Mouse (Mus musculus) left cerebral cortex, adult 2 months (tissue): ENCODE results near the gene Tmco1. TPM values are rescaled to one million over a fixed set of nuclear protein-coding genes. Genes with fewer than 3 reads are reported as not detected.

Source experiments
- DNase-seq, 2 experiments: peaks; one replicate each; pipeline ENCODE4 v3.0.0; 2021 to 2022; ENCODE audit warnings: low spot score in 2 of 2, mixed read lengths in 1 of 2; ENCODE audit errors: extremely low spot score in 1 of 2
- H3K27ac ChIP-seq: fragments of 200-600 bp; 2 replicates; pipeline ENCODE4 v1.8.1; 2022
- H3K4me3 ChIP-seq: fragments of 200-600 bp; 2 replicates; pipeline ENCODE4 v1.8.1; 2022
- CTCF ChIP-seq: fragments of 200-600 bp; IDR thresholded peaks from 2 replicates; pipeline ENCODE4 v1.8.1; 2022; ENCODE audit warnings: antibody characterized with exemption, mild to moderate bottlenecking, moderate library complexity
- intact Hi-C: fragments of 180-260 bp; cut with DNase I; formaldehyde crosslinking; loops from one replicate; pipeline ENCODE4 v1.15.1; 2025
- total RNA-seq, 2 experiments: library from RNA; stranded (reverse); gene quantifications; 2 replicates each; pipeline ENCODE4 v1.2.3; 2021

The Tmco1 gene
- total RNA-seq, 2 experiments from 2014 or later: 43.2 to 50.3 TPM

DNA sequence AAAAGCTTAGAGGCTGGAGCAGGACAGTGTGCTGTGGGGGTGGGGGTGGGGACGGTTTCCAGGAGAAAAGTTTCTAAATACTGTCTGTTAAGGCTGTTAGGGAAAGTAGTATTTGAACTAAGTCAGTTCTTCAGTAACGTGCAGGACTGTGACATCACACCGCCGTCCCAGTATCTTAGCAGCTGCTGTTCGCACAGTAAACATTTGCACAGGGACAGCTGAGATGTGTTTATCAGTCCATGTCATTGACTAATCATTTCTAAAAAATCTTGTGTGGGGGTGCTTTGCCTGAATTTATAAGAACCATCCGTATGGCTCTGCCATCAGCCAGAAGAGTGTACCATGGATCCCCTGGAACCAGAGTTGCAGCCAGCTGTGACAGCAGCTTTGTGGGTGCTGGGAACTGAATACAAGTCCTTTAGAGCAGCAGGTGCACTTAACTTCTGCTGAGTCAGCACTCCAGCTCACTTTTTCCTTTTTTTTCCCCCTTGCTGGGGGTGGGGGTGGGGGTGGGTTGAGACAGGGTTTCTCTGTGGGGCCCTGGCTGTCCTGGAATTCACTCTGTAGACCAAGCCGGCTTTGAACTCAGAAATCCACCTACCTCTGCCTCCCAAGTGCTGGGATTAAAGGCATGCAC lies 2.6 kb upstream of the Tmco1 start:
- DNase-seq: no peak
- no peak overlapping the region for H3K4me3 ChIP-seq
- H3K27ac ChIP-seq: no peak overlapping the region
- intact Hi-C loops: no loop called here
- TF ChIP-seq CTCF: no peak

DNA sequence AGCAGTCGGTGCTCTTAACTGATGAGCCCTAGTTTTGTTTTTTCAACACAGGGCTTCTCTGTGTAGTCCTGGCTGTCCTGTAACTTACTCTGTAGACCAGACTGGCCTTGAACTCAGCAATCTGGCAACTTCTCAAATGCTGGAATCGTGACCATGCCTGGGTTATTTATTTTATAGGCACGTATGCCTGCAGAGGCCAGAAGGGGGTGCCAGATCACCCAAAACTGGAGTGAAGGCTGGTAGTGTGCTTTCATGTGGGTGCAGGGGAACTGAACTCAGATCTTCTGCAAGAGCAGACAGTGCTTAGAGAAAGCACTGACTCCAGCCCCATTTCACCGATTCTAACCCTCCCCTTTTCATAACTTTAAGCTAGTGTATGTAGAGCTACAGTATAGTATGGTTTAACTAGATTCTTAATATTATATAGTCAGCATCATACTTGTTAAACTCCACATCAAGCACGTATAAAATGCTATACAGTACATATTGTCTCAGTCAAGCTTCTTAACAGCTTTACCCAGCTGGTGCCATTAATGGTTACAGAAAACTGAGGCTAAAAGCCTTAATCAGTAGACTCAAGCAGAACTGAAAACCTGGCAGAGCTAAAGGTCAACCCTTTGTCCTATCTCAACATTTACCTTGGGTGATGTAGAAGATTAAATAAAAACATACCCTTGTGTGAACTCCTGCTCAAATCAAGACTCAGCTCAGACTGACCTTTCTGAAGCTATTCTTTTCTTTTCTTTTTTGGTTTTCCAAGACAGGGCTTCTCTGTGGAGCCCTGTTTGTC lies 1.5 kb upstream of the Tmco1 start:
- peak; percentile 60 for TF ChIP-seq CTCF
- Histone ChIP-seq H3K27ac (no peak overlapping the region), H3K4me3 (no peak overlapping the region)
- DNase-seq: peak in 1 of 2 experiments; percentile 31
- intact Hi-C loops: no loop called here

DNA sequence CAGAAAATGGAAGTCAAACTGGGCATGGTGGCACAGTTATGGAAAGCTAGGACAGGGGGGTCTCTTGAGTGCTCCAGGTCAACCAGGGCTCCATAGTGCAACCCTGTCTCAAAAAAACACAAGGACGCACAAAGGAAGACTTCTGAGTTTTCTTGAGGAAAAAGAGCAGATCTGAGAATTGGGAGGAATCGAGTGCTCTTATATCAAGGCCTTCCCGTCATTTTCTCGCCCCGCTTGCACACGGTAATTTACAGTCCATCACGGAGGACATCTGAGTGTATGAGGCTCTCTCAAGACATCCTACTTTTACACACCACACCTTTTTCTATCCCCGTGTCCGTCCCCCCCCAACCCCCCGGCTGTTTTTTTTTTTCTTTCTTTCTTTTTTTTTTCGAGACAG lies 504 bp upstream of the Tmco1 start:
- H3K27ac ChIP-seq: no peak overlapping the region
- intact Hi-C loops: loop anchor here (2.0 kb wide), 2 partner anchors 23 to 87 kb away; partner anchors contain the start of gene Uck2
- DNase-seq: no peak

DNA sequence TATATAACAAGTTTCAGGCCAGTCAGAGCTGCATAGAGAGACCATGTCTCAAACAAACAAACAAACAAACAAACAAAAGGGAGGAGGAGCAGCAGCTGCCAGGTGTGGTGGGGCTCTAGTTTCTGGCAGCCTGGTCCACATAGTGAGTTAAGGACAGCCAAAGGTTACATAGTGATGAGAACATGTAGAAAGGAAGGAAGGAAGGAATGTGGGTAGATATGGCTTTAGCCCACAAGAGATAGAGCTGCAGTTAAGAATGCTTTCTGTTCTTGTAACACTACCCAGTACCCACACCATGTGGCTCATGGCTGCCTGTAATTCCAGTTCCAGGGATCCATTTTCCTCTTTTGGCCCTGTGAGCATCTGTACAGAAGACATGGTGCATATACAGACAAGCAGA lies 4.2 kb downstream of the Tmco1 start:
- no peak for TF ChIP-seq CTCF
- no peak overlapping the region for H3K4me3 ChIP-seq
- no peak for DNase-seq
- no peak overlapping the region for H3K27ac ChIP-seq
- intact Hi-C loops: no loop called here

More for the DNA sequence above, 504 bp upstream of the Tmco1 start:
- H3K4me3 ChIP-seq: peak overlapping the region; percentile 75
- no peak for TF ChIP-seq CTCF

DNA sequence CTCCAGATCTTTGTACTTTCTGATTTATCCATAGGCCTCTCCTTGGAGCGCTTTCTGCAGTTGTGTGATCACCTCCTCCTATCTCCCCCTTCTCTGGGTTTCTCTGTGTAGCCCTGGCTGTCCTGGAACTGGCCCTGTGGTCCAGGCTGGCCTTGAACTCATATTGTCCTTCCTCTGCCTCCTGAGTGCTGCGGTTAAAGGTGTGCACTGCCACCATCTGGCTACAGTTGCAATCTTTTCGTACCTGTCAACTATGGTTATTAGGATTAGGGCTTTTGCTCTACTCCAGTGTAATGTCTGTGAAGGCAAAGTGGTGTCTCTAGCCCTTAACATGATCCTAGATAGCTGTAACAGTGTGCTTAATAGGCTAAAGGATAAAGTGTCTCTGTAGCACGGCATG lies 5.0 kb downstream of the Tmco1 start:
- TF ChIP-seq CTCF: no peak; the same call in 1 of the 2 replicates
- Histone ChIP-seq H3K27ac (no peak overlapping the region), H3K4me3 (no peak overlapping the region)
- no peak for DNase-seq
- intact Hi-C loops: no loop called here

DNA sequence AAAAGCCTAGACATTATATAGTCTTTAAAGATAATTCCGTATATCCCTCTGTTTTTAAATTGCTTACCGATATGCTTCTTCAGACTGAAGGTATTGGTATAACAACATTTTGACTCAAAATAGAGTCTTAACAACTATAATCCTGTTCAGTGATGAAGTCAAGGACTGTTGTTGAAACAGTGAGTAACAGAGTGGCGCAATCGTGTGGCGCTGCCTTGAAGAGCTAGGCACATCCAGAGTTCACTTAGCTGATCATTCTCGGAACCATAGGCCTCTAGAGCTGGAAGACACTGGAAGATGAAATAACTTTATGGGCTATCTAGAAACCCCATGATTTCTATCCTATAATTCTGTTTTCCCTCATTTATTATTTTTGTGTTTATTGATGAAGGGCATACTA lies 13.5 kb downstream of the Tmco1 start:
- DNase-seq: no peak
- H3K27ac ChIP-seq: no peak overlapping the region
- no peak overlapping the region for H3K4me3 ChIP-seq
- no peak for TF ChIP-seq CTCF
- intact Hi-C loops: no loop called here

DNA sequence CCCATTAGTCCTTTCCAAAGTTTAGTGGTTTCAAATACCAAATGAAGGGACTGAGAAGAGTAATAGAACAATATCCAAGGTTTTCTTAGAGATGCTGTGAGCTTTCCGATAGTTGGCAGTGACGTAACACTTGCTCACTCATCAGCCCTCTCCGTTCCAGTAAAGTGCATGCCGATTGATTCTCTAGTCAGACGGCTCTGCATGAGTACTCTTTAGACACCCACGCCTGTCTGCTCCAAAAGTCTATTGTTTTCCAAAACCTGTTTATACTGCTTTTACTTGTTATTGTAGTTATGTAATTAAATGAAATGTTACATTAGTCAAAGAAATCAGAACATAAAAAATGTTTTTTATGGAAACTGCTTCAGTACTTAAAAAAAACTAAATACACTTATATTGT lies 20.6 kb downstream of the Tmco1 start:
- no peak for TF ChIP-seq CTCF
- H3K27ac ChIP-seq: no peak overlapping the region
- no peak for DNase-seq
- H3K4me3 ChIP-seq: no peak overlapping the region
- intact Hi-C loops: no loop called here

DNA sequence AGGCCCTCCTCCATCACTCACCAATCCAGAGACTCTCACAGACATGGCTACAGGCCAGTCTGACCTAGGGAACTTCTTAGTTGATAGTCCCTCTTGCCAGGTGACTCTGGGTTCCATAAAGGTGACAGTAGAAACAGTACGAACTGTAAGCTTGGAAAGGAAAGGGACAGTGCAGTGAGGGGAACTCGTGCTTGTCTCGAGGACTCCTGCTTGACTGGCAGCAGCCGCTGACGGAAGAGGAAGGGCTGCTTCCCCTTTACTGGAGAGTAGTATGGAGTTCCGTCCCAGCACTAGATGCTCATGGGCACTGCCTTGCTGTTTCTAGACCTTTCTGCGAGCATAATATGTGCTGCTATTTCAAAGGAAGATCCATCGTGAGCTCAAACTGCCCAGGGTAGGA lies 22.9 kb downstream of the Tmco1 start:
- TF ChIP-seq CTCF: no peak
- DNase-seq: no peak
- intact Hi-C loops: loop anchor here (10.0 kb wide), 1 partner anchor 546 kb away; no protein-coding TSS in a partner anchor
- no peak overlapping the region for H3K4me3 ChIP-seq
- H3K27ac ChIP-seq: no peak overlapping the region

DNA sequence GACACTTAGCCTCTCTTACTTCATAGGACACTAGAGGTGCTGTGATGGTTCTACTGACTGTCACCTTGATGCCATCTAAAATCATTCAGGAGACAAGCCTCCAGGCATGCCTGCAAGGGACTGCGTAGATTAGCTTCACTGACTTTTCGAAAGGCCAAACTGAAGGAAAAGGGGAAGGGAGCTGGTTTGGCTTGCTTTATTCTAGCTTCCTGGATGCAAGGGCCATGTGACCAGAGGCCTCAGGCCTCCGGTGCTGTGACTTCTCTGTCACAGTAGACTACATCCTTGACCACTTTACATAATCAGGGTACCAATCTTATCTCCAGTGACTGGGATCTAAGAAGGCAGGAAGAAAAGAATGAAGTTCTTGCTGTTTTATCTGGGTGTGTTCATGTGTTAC lies 28.2 kb downstream of the Tmco1 start:
- no peak overlapping the region for H3K27ac ChIP-seq
- no peak overlapping the region for H3K4me3 ChIP-seq
- TF ChIP-seq CTCF: no peak
- no peak for DNase-seq
- intact Hi-C loops: loop anchor here (10.0 kb wide), 1 partner anchor 552 kb away; no protein-coding TSS in a partner anchor

DNA sequence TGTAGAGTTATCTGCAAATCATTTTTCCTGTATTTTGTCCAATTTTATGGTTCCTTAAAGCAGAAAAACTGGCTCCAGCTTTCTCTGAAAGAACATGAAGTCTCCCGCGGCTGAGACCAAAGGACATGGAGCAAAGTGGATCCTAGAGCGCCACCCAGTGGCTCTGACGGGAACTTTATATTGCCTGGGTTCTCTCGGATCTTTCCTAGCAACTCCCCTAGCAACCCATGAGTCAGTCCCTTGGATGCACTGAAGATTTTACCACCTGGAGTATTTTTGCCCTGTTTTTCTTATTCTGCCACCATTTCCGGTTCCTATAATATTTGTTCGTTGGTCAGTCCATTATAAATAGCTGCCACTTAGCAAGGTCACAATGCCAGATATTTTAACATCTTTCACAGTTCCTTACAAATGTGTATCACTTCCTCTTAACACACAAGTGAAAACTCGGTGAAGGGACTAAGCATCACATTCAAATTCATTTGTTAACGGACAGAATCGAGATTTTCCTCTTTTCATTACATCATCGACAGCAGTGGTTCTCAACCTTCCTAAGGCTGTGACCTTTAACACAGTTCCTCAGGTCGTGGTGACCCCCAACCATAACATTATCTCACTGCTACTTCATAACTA lies 29.4 kb downstream of the Tmco1 start:
- intact Hi-C loops: loop anchor here (1.0 to 10.0 kb wide), 2 partner anchors 117 to 553 kb away; no protein-coding TSS in a partner anchor

DNA sequence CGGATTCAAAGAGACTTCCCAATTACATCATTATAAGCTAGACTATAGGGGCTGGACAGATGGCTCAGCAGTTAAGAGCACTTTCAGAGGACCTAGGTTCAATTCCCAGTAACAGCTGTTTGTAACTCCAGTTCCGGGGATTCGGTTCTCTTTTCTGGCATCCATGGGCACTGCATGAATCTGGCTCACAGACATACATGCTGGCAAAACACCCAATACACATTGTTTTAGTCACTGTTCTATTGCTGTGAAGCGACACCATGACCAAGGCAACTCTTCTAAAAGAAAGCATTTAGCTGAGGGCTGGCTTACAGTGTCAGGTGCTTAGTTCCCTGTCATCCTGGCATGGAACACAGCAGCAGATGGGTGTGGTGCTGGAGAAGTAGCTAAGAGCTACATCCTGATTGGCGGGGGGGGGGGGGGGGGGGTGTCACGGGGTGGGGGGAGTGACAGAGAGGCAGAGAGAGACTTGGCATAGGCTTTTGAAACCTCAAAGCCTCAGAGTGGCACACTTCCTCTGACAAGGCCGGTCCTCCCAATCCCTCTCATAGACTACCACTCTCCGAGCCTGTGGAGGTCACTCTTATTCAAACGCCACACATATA lies 31.1 kb downstream of the Tmco1 start:
- intact Hi-C loops: loop anchor here (10.0 kb wide), 1 partner anchor 554 kb away; no protein-coding TSS in a partner anchor
- no peak overlapping the region for H3K4me3 ChIP-seq
- no peak for DNase-seq
- no peak overlapping the region for H3K27ac ChIP-seq
- TF ChIP-seq CTCF: no peak

More for the DNA sequence above, 29.4 kb downstream of the Tmco1 start:
- Histone ChIP-seq H3K27ac (no peak overlapping the region), H3K4me3 (no peak overlapping the region)
- TF ChIP-seq CTCF: peak; percentile 93
- peak; percentile 88 to 94 for DNase-seq
